Mouse (Mus musculus): Measurements from ENCODE around the gene Cacna1a. TPM values are rescaled to one million over a fixed set of nuclear protein-coding genes. Genes with fewer than 3 reads are reported as not detected.
A peak's percentile ranks its signal among the peaks of the same experiment; 100 is the strongest.

The Cacna1a gene
- total RNA-seq, 2 experiments from 2014 or later = 156 to 184 TPM

GRCm38 (mm10) chr8:84413886-84414851 lies 25.9 kb downstream of the Cacna1a start:
- peak; percentile 67 to 69 for DNase-seq (ENCODE audit: low spot score in 2 of 2)

GRCm38 (mm10) chr8:84414918-84415317 lies 26.7 kb downstream of the Cacna1a start:
- no peak for DNase-seq (ENCODE audit: low spot score in 2 of 2)

GRCm38 (mm10) chr8:84415378-84415898 lies 27.2 kb downstream of the Cacna1a start:
- DNase-seq (ENCODE audit: low spot score in 2 of 2) = no peak

- DNase-seq (ENCODE audit: low spot score in 2 of 2) = no peak
Observed at GRCm38 (mm10) chr8:84416041-84416440, 27.8 kb downstream of the Cacna1a start.

- no peak for DNase-seq (ENCODE audit: low spot score in 2 of 2)
Observed at GRCm38 (mm10) chr8:84416915-84417314, 28.7 kb downstream of the Cacna1a start.

- DNase-seq (ENCODE audit: low spot score in 2 of 2) = no peak
Observed at GRCm38 (mm10) chr8:84417840-84418239, 29.6 kb downstream of the Cacna1a start.

- no peak for DNase-seq (ENCODE audit: low spot score in 2 of 2)
Observed at GRCm38 (mm10) chr8:84424426-84424825, 36.2 kb downstream of the Cacna1a start.

- DNase-seq (ENCODE audit: low spot score in 2 of 2) = no peak
Observed at GRCm38 (mm10) chr8:84426087-84426486, 37.8 kb downstream of the Cacna1a start.

GRCm38 (mm10) chr8:84426582-84426981 lies 38.3 kb downstream of the Cacna1a start:
- peak in 1 of 2 experiments; percentile 69 for DNase-seq (ENCODE audit: low spot score in 2 of 2)

- DNase-seq (ENCODE audit: low spot score in 2 of 2) = no peak
Observed at GRCm38 (mm10) chr8:84428034-84428433, 39.8 kb downstream of the Cacna1a start.

GRCm38 (mm10) chr8:84429014-84429413 lies 40.8 kb downstream of the Cacna1a start:
- DNase-seq (ENCODE audit: low spot score in 2 of 2) = no peak

- no peak for DNase-seq (ENCODE audit: low spot score in 2 of 2)
Observed at GRCm38 (mm10) chr8:84429492-84429891, 41.3 kb downstream of the Cacna1a start.

GRCm38 (mm10) chr8:84435370-84435769 lies 47.1 kb downstream of the Cacna1a start:
- no peak for DNase-seq (ENCODE audit: low spot score in 2 of 2)

GRCm38 (mm10) chr8:84439813-84440212 lies 51.6 kb downstream of the Cacna1a start:
- no peak for DNase-seq (ENCODE audit: low spot score in 2 of 2)

- DNase-seq (ENCODE audit: low spot score in 2 of 2) = no peak
Observed at GRCm38 (mm10) chr8:84442043-84442442, 53.8 kb downstream of the Cacna1a start.

- DNase-seq (ENCODE audit: low spot score in 2 of 2) = no peak
Observed at GRCm38 (mm10) chr8:84446571-84446991, 58.3 kb downstream of the Cacna1a start.

- DNase-seq (ENCODE audit: low spot score in 2 of 2) = no peak
Observed at GRCm38 (mm10) chr8:84454532-84454931, 66.3 kb downstream of the Cacna1a start.

- peak; percentile 19 to 24 for DNase-seq (ENCODE audit: low spot score in 2 of 2)
Observed at GRCm38 (mm10) chr8:84458853-84459252, 70.6 kb downstream of the Cacna1a start.

- DNase-seq (ENCODE audit: low spot score in 2 of 2) = peak; percentile 16 to 41
Observed at GRCm38 (mm10) chr8:84459276-84459675, 71.0 kb downstream of the Cacna1a start.

GRCm38 (mm10) chr8:84460698-84461097 lies 72.5 kb downstream of the Cacna1a start:
- DNase-seq (ENCODE audit: low spot score in 2 of 2) = no peak

- DNase-seq (ENCODE audit: low spot score in 2 of 2) = no peak
Observed at GRCm38 (mm10) chr8:84466932-84467331, 78.7 kb downstream of the Cacna1a start.

- peak in 1 of 2 experiments; percentile 41 for DNase-seq (ENCODE audit: low spot score in 2 of 2)
Observed at GRCm38 (mm10) chr8:84469076-84469475, 80.8 kb downstream of the Cacna1a start.

All from layer of hippocampus, adult 18-20 months (tissue).